Mouse (Mus musculus) midbrain, postnatal 0 days (tissue): ENCODE measurements around the gene Zbtb8os. TPM values are rescaled to one million over a fixed set of nuclear protein-coding genes. Genes with fewer than 3 reads are reported as not detected.

ENCODE experiments used
- ATAC-seq: fragments of 200-750 bp; cut with Nextera tagmentation; 2 replicates; pipeline ENCODE4 v1.8.0; 2017; ENCODE audit warnings: moderate number of reproducible peaks, mild to moderate bottlenecking, moderate TSS enrichment, moderate library complexity; ENCODE audit not compliant: low FRiP score
- DNase-seq: peaks from one replicate; pipeline ENCODE4 v3.0.0-alpha.2; 2015; ENCODE audit warnings: low spot score
- H3K27ac ChIP-seq: fragments of 300-500 bp; sonication (generic); 2 replicates; pipeline ENCODE4 v1.5.1; 2014; ENCODE audit warnings: low read depth, mild to moderate bottlenecking, low read length, mixed read lengths
- H3K27me3 ChIP-seq: fragments of 300-500 bp; sonication (generic); 2 replicates; pipeline ENCODE4 v1.6.1; 2014; ENCODE audit warnings: low read length, control low read depth, mixed read lengths; ENCODE audit not compliant: insufficient read depth
- H3K36me3 ChIP-seq: fragments of 300-500 bp; sonication (generic); 2 replicates; pipeline ENCODE4 v1.6.1; 2014; ENCODE audit warnings: low read length, control low read depth, mixed read lengths; ENCODE audit not compliant: insufficient read depth
- H3K4me1 ChIP-seq: fragments of 300-500 bp; sonication (generic); 2 replicates; pipeline ENCODE4 v1.6.1; 2014; ENCODE audit warnings: mild to moderate bottlenecking, control low read depth, antibody characterized with exemption, low read length, mixed read lengths; ENCODE audit not compliant: insufficient read depth
- H3K4me2 ChIP-seq: fragments of 300-500 bp; sonication (generic); 2 replicates; pipeline ENCODE4 v1.6.1; 2014; ENCODE audit warnings: low read depth, mild to moderate bottlenecking, low read length, mixed read lengths; ENCODE audit not compliant: poor library complexity, severe bottlenecking
- H3K4me3 ChIP-seq: fragments of 300-500 bp; sonication (generic); 2 replicates; pipeline ENCODE4 v1.5.1; 2014; ENCODE audit warnings: low read depth, mild to moderate bottlenecking, low read length, moderate library complexity
- H3K9ac ChIP-seq: fragments of 300-500 bp; sonication (generic); replicated peaks from 2 replicates; pipeline ENCODE4 v1.6.1; 2014; ENCODE audit warnings: mild to moderate bottlenecking, low read length, moderate library complexity, mixed read lengths; ENCODE audit not compliant: poor library complexity, severe bottlenecking
- H3K9me3 ChIP-seq: fragments of 300-500 bp; sonication (generic); 2 replicates; pipeline ENCODE4 v1.6.1; 2016; ENCODE audit warnings: low read length, control low read depth
- CTCF ChIP-seq: IDR thresholded peaks from 2 replicates; pipeline ENCODE4 v1.5.1; 2016; ENCODE audit warnings: antibody characterized with exemption, mild to moderate bottlenecking
- WGBS: fragments of 180-500 bp; shearing (Covaris S2); extraction: QIAGEN DNeasy Blood & Tissue Kit; methylation state at CpG from one replicate; pipeline ENCODE4 v1.1.7; 2014; 5-methylcytosine and 5-hydroxymethylcytosine counted together
- polyA plus RNA-seq: library from polyadenylated mRNA; unstranded; fragments of >200 nt; fragmentation: Nextera tagmentation; extraction: Ambion mirVana; gene quantifications from 2 replicates; pipeline ENCODE4 v1.2.1, GENCODE M21; 2015
- total RNA-seq: library from RNA; depleted of rRNA; stranded (reverse); fragments of >200 nt; gene quantifications from 2 replicates; pipeline ENCODE4 v1.2.3, GENCODE M21; 2014

Gene Zbtb8os
- total and polyA plus RNA-seq, 2 experiments from 2014 or later: 4.1 to 15.6 TPM

- no peaks in the 10 kb centered on the region for H3K36me3 ChIP-seq
- WGBS: 92% methylated on average over 8 of the region's 8 CpGs
- H3K9me3 ChIP-seq: no peaks in the 10 kb centered on the region
- H3K4me3 ChIP-seq: no peak overlapping the region
- ATAC-seq (no peak), DNase-seq (no peak)
- no peak overlapping the region for H3K27ac ChIP-seq
- 0 out of 2 replicates have a peak, but pooled peaks cover 2% of the 10 kb centered on the region for H3K4me1 ChIP-seq
- H3K9ac ChIP-seq: no peak overlapping the region
- TF ChIP-seq CTCF: no peak
- H3K27me3 ChIP-seq: peaks cover 4% of the 10 kb centered on the region; the same call in 1 of the 2 replicates
- no peak overlapping the region for H3K4me2 ChIP-seq
Measured at GRCm38 (mm10) chr4:129289671-129290070, 45.8 kb upstream of the Zbtb8os start.

- DNase-seq (no peak), ATAC-seq (no peak)
- no peak overlapping the region for H3K4me2 ChIP-seq
- no peaks in the 10 kb centered on the region for H3K4me1 ChIP-seq
- H3K4me3 ChIP-seq: no peak overlapping the region
- no peaks in the 10 kb centered on the region for H3K9me3 ChIP-seq
- no peaks in the 10 kb centered on the region for H3K36me3 ChIP-seq
- H3K27ac ChIP-seq: no peak overlapping the region
- H3K9ac ChIP-seq: no peak overlapping the region
- WGBS: 72% methylated on average over 7 of the region's 7 CpGs
- no peaks in the 10 kb centered on the region for H3K27me3 ChIP-seq
- TF ChIP-seq CTCF: no peak
Measured at GRCm38 (mm10) chr4:129292831-129293230, 42.7 kb upstream of the Zbtb8os start.

- Histone ChIP-seq H3K4me2 (no peak overlapping the region), H3K9me3 (no peaks in the 10 kb centered on the region), H3K27ac (no peak overlapping the region), H3K4me3 (no peak overlapping the region), H3K4me1 (no peaks in the 10 kb centered on the region), H3K27me3 (no peaks in the 10 kb centered on the region), H3K9ac (no peak overlapping the region), H3K36me3 (no peaks in the 10 kb centered on the region)
- 32% methylated on average over 16 of the region's 16 CpGs for WGBS
- DNase-seq (no peak), ATAC-seq (no peak)
- TF ChIP-seq CTCF: no peak
Measured at GRCm38 (mm10) chr4:129293702-129294101, 41.8 kb upstream of the Zbtb8os start.

- no peaks in the 10 kb centered on the region for H3K9me3 ChIP-seq
- H3K27ac ChIP-seq: no peak overlapping the region
- H3K36me3 ChIP-seq: no peaks in the 10 kb centered on the region
- no peak overlapping the region for H3K9ac ChIP-seq
- 80% methylated on average over 2 of the region's 2 CpGs for WGBS
- no peak for TF ChIP-seq CTCF
- no peaks in the 10 kb centered on the region for H3K27me3 ChIP-seq
- DNase-seq (no peak), ATAC-seq (no peak)
- H3K4me1 ChIP-seq: no peaks in the 10 kb centered on the region
- no peak overlapping the region for H3K4me3 ChIP-seq
- no peak overlapping the region for H3K4me2 ChIP-seq
Measured at GRCm38 (mm10) chr4:129295188-129295587, 40.3 kb upstream of the Zbtb8os start.

- Histone ChIP-seq H3K4me2 (no peak overlapping the region), H3K9me3 (no peaks in the 10 kb centered on the region), H3K4me3 (no peak overlapping the region), H3K27me3 (no peaks in the 10 kb centered on the region), H3K4me1 (no peaks in the 10 kb centered on the region), H3K9ac (no peak overlapping the region), H3K27ac (no peak overlapping the region), H3K36me3 (no peaks in the 10 kb centered on the region)
- 92% methylated on average over 7 of the region's 7 CpGs for WGBS
- DNase-seq: no peak
- no peak for TF ChIP-seq CTCF
- no peak for ATAC-seq
Measured at GRCm38 (mm10) chr4:129296066-129296465, 39.4 kb upstream of the Zbtb8os start.

- no peak for DNase-seq
- Histone ChIP-seq H3K9ac (no peak overlapping the region), H3K27me3 (no peaks in the 10 kb centered on the region), H3K4me1 (no peaks in the 10 kb centered on the region), H3K4me2 (no peak overlapping the region), H3K9me3 (no peaks in the 10 kb centered on the region), H3K27ac (no peak overlapping the region), H3K4me3 (no peak overlapping the region), H3K36me3 (no peaks in the 10 kb centered on the region)
- no peak for TF ChIP-seq CTCF
- no peak for ATAC-seq
- WGBS: 87% methylated on average over 4 of the region's 4 CpGs
Measured at GRCm38 (mm10) chr4:129297724-129298123, 37.8 kb upstream of the Zbtb8os start.
